Mouse (Mus musculus) frontal cortex, postnatal 36 days (tissue): ENCODE data around the gene Rgs12.

Source experiments
- DNase-seq, 2 experiments: peaks; one replicate each; pipeline ENCODE4 v3.0.0; 2022; ENCODE audit warnings: low spot score in 2 of 2

The Rgs12 gene

GRCm38 (mm10) chr5:34948861-34949760 lies at the start of gene Rgs12:
Rgs12 (plus strand) TSS chr5:34949445.
- DNase-seq: peak; percentile 25 to 32

- no peak for DNase-seq
These were observed 49.3 kb upstream of the Rgs12 start for GRCm38 (mm10) chr5:34899787-34900469.

- DNase-seq: no peak
These were observed 46.9 kb upstream of the Rgs12 start for GRCm38 (mm10) chr5:34902371-34902770.

GRCm38 (mm10) chr5:34902811-34903385 lies 46.3 kb upstream of the Rgs12 start:
- DNase-seq: no peak

GRCm38 (mm10) chr5:34904412-34904811 lies 44.8 kb upstream of the Rgs12 start:
- no peak for DNase-seq

- no peak for DNase-seq
These were observed 42.0 kb upstream of the Rgs12 start for GRCm38 (mm10) chr5:34907230-34907629.

GRCm38 (mm10) chr5:34907910-34908725 lies 41.1 kb upstream of the Rgs12 start, which contains the start of gene Msantd1:
Msantd1 (plus strand) TSS chr5:34908012.
- DNase-seq: no peak

GRCm38 (mm10) chr5:34908726-34909633 lies 40.3 kb upstream of the Rgs12 start:
- no peak for DNase-seq

GRCm38 (mm10) chr5:34909634-34910503 lies 39.4 kb upstream of the Rgs12 start:
- DNase-seq: no peak

- no peak for DNase-seq
These were observed 38.8 kb upstream of the Rgs12 start for GRCm38 (mm10) chr5:34910504-34910815.

GRCm38 (mm10) chr5:34915801-34916200 lies 33.4 kb upstream of the Rgs12 start:
- peak; percentile 75 to 83 for DNase-seq

- peak in 1 of 2 experiments; percentile 33 for DNase-seq
These were observed 32.0 kb upstream of the Rgs12 start for GRCm38 (mm10) chr5:34917234-34917655.

- no peak for DNase-seq
These were observed 30.5 kb upstream of the Rgs12 start for GRCm38 (mm10) chr5:34918785-34919184.

- no peak for DNase-seq
These were observed 26.7 kb upstream of the Rgs12 start for GRCm38 (mm10) chr5:34922531-34922930.

- DNase-seq: no peak
These were observed 25.3 kb upstream of the Rgs12 start for GRCm38 (mm10) chr5:34923920-34924319.

- DNase-seq: no peak
These were observed 24.7 kb upstream of the Rgs12 start for GRCm38 (mm10) chr5:34924519-34924918.

- no peak for DNase-seq
These were observed 21.6 kb upstream of the Rgs12 start for GRCm38 (mm10) chr5:34927648-34928047.

GRCm38 (mm10) chr5:34930151-34930975 lies 18.9 kb upstream of the Rgs12 start:
- no peak for DNase-seq

- DNase-seq: no peak
These were observed 18.2 kb upstream of the Rgs12 start for GRCm38 (mm10) chr5:34931091-34931490.
